In the genomic region with DNA sequence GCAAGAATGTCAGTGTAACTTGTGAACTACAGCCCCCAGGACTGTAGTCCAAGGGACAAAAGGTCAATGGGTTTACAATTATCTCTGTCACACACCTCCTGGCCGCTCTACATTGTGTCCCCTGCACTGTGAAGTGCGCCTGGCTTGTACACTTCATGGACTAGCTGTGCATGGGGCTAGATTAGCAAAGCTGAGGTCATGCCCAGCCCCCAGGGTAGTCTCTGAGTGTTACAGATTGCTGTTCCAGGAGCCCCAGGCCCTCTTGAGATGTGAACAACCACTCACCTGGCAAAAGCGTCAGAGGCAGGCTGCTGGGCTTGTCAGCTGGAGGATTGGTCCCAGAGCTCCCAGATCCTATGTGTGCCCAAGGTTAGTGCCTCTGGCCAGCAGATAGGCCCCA, we compare ENCODE assay signal across 13 mouse cellular contexts. TPM values are rescaled to one million over a fixed set of nuclear protein-coding genes. Genes with fewer than 3 reads are reported as not detected.
DNase-seq lines count a peak whose midpoint lies in the region; ATAC-seq and TF ChIP-seq lines count a peak whose summit lies in the region.
"Had no signal": no experiment of that assay in that cellular context is flagged by ENCODE, and none has a peak within 500 bp of the region (broad histone marks: within the 10 kb centered on the region; RNA-seq: fewer than 3 reads in every experiment).

No protein-coding gene starts in this region.

- no peaks in the 10 kb centered on the region for H3K27me3 ChIP-seq in kidney, embryonic 15.5 days
- H3K27me3 ChIP-seq in intestine, embryonic 16.5 days (replicated peaks; ENCODE audit: control insufficient read depth, insufficient read depth, low read length): no peaks in the 10 kb centered on the region
- H3K27me3 ChIP-seq in liver, postnatal 0 days (ENCODE audit: insufficient read depth, low read length): no peaks in the 10 kb centered on the region
- H3K27me3 ChIP-seq: embryonic facial prominence, embryonic 12.5 days; midbrain, embryonic 15.5 days had no signal

- H3K36me3 ChIP-seq in kidney, embryonic 15.5 days: no peaks in the 10 kb centered on the region
- no peaks in the 10 kb centered on the region; the same call in 1 of the 2 replicates for H3K36me3 ChIP-seq in intestine, embryonic 16.5 days (ENCODE audit: control insufficient read depth, insufficient read depth, low read length)
- H3K36me3 ChIP-seq in liver, postnatal 0 days (replicated peaks; ENCODE audit: insufficient read depth, low read length): no peaks in the 10 kb centered on the region
- H3K36me3 ChIP-seq: embryonic facial prominence, embryonic 12.5 days; midbrain, embryonic 15.5 days had no signal

- no peaks in the 10 kb centered on the region for H3K9me3 ChIP-seq in kidney, embryonic 15.5 days (replicated peaks)
- no peaks in the 10 kb centered on the region for H3K9me3 ChIP-seq in intestine, embryonic 16.5 days (ENCODE audit: control insufficient read depth, low read length)
- H3K9me3 ChIP-seq in liver, postnatal 0 days (ENCODE audit: low read length): no peaks in the 10 kb centered on the region
- H3K9me3 ChIP-seq: embryonic facial prominence, embryonic 12.5 days; midbrain, embryonic 15.5 days had no signal

- H3K27ac ChIP-seq in kidney, embryonic 15.5 days: no peak overlapping the region
- H3K27ac ChIP-seq in intestine, embryonic 16.5 days (ENCODE audit: low read length): peak overlapping the region; percentile 87
- peak overlapping the region; percentile 81 for H3K27ac ChIP-seq in liver, postnatal 0 days (ENCODE audit: low read depth)
- H3K27ac ChIP-seq: embryonic facial prominence, embryonic 12.5 days; midbrain, embryonic 15.5 days had no signal

- peaks cover 41% of the 10 kb centered on the region for H3K4me1 ChIP-seq in kidney, embryonic 15.5 days
- H3K4me1 ChIP-seq in intestine, embryonic 16.5 days (ENCODE audit: control insufficient read depth, insufficient read depth, low read length): peaks cover 39% of the 10 kb centered on the region
- peaks cover 24% of the 10 kb centered on the region for H3K4me1 ChIP-seq in liver, postnatal 0 days (ENCODE audit: insufficient read depth)
- H3K4me1 ChIP-seq: midbrain, embryonic 15.5 days had no signal

- 46% methylated on average over 3 of the region's 3 CpGs for WGBS in kidney, embryonic 15.5 days
- WGBS in intestine, embryonic 16.5 days: 50% methylated on average over 3 of the region's 3 CpGs
- WGBS in liver, postnatal 0 days (ENCODE audit: insufficient replicate concordance): 38% methylated on average over 3 of the region's 3 CpGs

- H3K4me3 ChIP-seq in kidney, embryonic 15.5 days (replicated peaks): no peak overlapping the region
- peak overlapping the region; percentile 25 for H3K4me3 ChIP-seq in intestine, embryonic 16.5 days (ENCODE audit: low read length)
- H3K4me3 ChIP-seq in liver, postnatal 0 days (ENCODE audit: low read depth, low read length): peak overlapping the region; percentile 29
- H3K4me3 ChIP-seq: embryonic facial prominence, embryonic 12.5 days; midbrain, embryonic 15.5 days had no signal

- TF ChIP-seq CTCF in liver, postnatal 0 days (IDR thresholded peaks at IDR 0.05; ENCODE audit: low read depth): no peak

- no peak overlapping the region for H3K9ac ChIP-seq in kidney, embryonic 15.5 days
- peak overlapping the region; percentile 61 for H3K9ac ChIP-seq in intestine, embryonic 16.5 days (ENCODE audit: low read depth, low read length)
- peak overlapping the region; percentile 55 for H3K9ac ChIP-seq in liver, postnatal 0 days (replicated peaks)
- H3K9ac ChIP-seq: embryonic facial prominence, embryonic 12.5 days; midbrain, embryonic 15.5 days had no signal

- peak; percentile 22 for DNase-seq in embryo, embryonic 11 days
- no peak for DNase-seq in embryo, embryonic 10.5 days (ENCODE audit: low spot score)
- no peak for DNase-seq in kidney, postnatal 4 days
- DNase-seq in liver, postnatal 0 days: peak; percentile 26
- no peak for DNase-seq in spleen, adult 12 weeks (ENCODE audit: low spot score)
- no peak for DNase-seq in retina, embryonic 14.5 days (ENCODE audit: low spot score)
- DNase-seq: adrenal gland, postnatal 10 days; cerebellum, adult 18-20 months; kidney, adult 18-20 months had no signal

- no peak; the same call in 1 of the 2 replicates for TF ChIP-seq EP300 in liver, postnatal 0 days (IDR thresholded peaks at IDR 0.05; ENCODE audit: low read depth)

- H3K4me2 ChIP-seq in kidney, embryonic 15.5 days: 0 out of 2 replicates have a peak overlapping the region, but pooled peaks have one; percentile 13
- H3K4me2 ChIP-seq in intestine, embryonic 16.5 days (ENCODE audit: low read depth, low read length): peak overlapping the region; percentile 47
- peak overlapping the region; percentile 63 for H3K4me2 ChIP-seq in liver, postnatal 0 days (ENCODE audit: low read depth, low read length)
- H3K4me2 ChIP-seq: embryonic facial prominence, embryonic 12.5 days; midbrain, embryonic 15.5 days had no signal

- no peak for ATAC-seq in kidney, embryonic 15.5 days (replicated peaks; ENCODE audit: low FRiP score)
- ATAC-seq in intestine, embryonic 16.5 days: peak; percentile 52
- peak; percentile 58 for ATAC-seq in liver, postnatal 0 days
- ATAC-seq: midbrain, embryonic 15.5 days had no signal

RNA-seq across cellular contexts. Expression of a gene that starts 0.6 kb away (rescaled TPM):
- polyA plus RNA-seq in kidney, embryonic 15.5 days (2015; fragmentation: Nextera tagmentation; extraction: Ambion mirVana): 6.0 and 13.2 TPM in 2 replicates
- polyA plus RNA-seq in intestine, embryonic 16.5 days (2015; fragmentation: Nextera tagmentation; extraction: Ambion mirVana): 35.1 and 37.0 TPM in 2 replicates
- 12.6 and 19.7 TPM in 2 replicates for polyA plus RNA-seq in liver, postnatal 0 days (2015; fragmentation: Nextera tagmentation; extraction: Ambion mirVana)

RNA-seq across cellular contexts. Expression of a gene that starts 57.1 kb away (rescaled TPM):
- 318 and 324 TPM in 2 replicates for polyA plus RNA-seq in kidney, embryonic 15.5 days (2015; fragmentation: Nextera tagmentation; extraction: Ambion mirVana)
- 181 and 223 TPM in 2 replicates for polyA plus RNA-seq in intestine, embryonic 16.5 days (2015; fragmentation: Nextera tagmentation; extraction: Ambion mirVana)
- 91.1 and 93.8 TPM in 2 replicates for polyA plus RNA-seq in liver, postnatal 0 days (2015; fragmentation: Nextera tagmentation; extraction: Ambion mirVana)

Comparison
In these comparisons a context has a peak if more than half of its experiments do, and no peak if none do; other contexts are left out.
1. DNase-seq: peak in embryo, embryonic 11 days (single experiment) and liver, postnatal 0 days (single experiment); none in embryo, embryonic 10.5 days (single experiment), kidney, postnatal 4 days (0 of 2), spleen, adult 12 weeks (single experiment) and retina, embryonic 14.5 days (single experiment).
2. H3K4me2 ChIP-seq: peak in every context shown above with its lines; median percentile 63 in liver, postnatal 0 days; 47 in intestine, embryonic 16.5 days; 13 in kidney, embryonic 15.5 days.